In the genomic region with DNA sequence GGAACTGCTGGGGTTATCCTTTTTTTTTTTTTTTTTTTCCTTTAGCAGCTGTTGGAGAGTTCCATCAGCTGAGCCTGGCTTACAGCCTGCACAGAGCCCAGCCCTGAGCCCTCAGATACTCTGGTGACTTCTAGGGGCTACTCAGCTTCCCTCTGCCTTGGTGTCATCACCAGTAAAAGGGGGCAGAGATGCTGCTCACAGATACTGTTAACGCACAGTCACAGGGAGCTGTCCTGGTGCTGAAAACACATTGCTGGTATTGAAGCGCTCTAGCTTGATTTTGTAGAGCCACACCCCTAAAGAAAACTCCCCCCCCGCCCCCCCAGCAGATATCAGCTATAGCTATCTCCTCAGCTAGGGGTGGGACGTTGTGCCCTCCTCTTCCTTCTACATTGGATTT, we compare ENCODE assay signal across 10 mouse cellular contexts.
A peak's percentile ranks its signal among the peaks of the same experiment; 100 is the strongest.
DNase-seq lines count a peak whose midpoint lies in the region; ATAC-seq and TF ChIP-seq lines count a peak whose summit lies in the region.
"Had no signal": no experiment of that assay in that cellular context is flagged by ENCODE, and none has a peak within 500 bp of the region (broad histone marks: within the 10 kb centered on the region; RNA-seq: fewer than 3 reads in every experiment).

No protein-coding gene starts in this region.

- no peaks in the 10 kb centered on the region for H3K4me1 ChIP-seq in midbrain, embryonic 11.5 days (ENCODE audit: control insufficient read depth, insufficient read depth, low read length)
- H3K4me1 ChIP-seq in midbrain, postnatal 0 days (ENCODE audit: insufficient read depth, low read length), result peaks cover 7% of the 10 kb centered on the region; the same call in 1 of the 2 replicates

- H3K4me3 ChIP-seq in midbrain, embryonic 11.5 days (ENCODE audit: low read depth, low read length), result no peak overlapping the region
- H3K4me3 ChIP-seq in midbrain, postnatal 0 days (ENCODE audit: low read depth, low read length), result no peak overlapping the region
- H3K4me3 ChIP-seq: hindbrain, embryonic 13.5 days had no signal

- no peaks in the 10 kb centered on the region for H3K27me3 ChIP-seq in midbrain, embryonic 11.5 days (ENCODE audit: control insufficient read depth, insufficient read depth, low read length)
- no peaks in the 10 kb centered on the region for H3K27me3 ChIP-seq in midbrain, postnatal 0 days (ENCODE audit: insufficient read depth, low read length)
- H3K27me3 ChIP-seq: hindbrain, embryonic 13.5 days had no signal

- no peaks in the 10 kb centered on the region for H3K36me3 ChIP-seq in midbrain, embryonic 11.5 days (ENCODE audit: control insufficient read depth, insufficient read depth, low read length)
- H3K36me3 ChIP-seq in midbrain, postnatal 0 days (ENCODE audit: insufficient read depth, low read length), result no peaks in the 10 kb centered on the region
- H3K36me3 ChIP-seq: hindbrain, embryonic 13.5 days had no signal

- ATAC-seq in midbrain, embryonic 11.5 days (ENCODE audit: low FRiP score), result no peak
- no peak for ATAC-seq in midbrain, postnatal 0 days (ENCODE audit: low FRiP score)

- no peaks in the 10 kb centered on the region for H3K9me3 ChIP-seq in midbrain, embryonic 11.5 days (ENCODE audit: control insufficient read depth, low read length)
- no peaks in the 10 kb centered on the region for H3K9me3 ChIP-seq in midbrain, postnatal 0 days (ENCODE audit: low read length)
- H3K9me3 ChIP-seq: hindbrain, embryonic 13.5 days had no signal

- H3K9ac ChIP-seq in midbrain, embryonic 11.5 days (ENCODE audit: low read length), result no peak overlapping the region
- H3K9ac ChIP-seq in midbrain, postnatal 0 days (replicated peaks; ENCODE audit: low read length, poor library complexity, severe bottlenecking), result no peak overlapping the region
- H3K9ac ChIP-seq: hindbrain, embryonic 13.5 days; liver, embryonic 14.5 days had no signal

- DNase-seq in gastrocnemius, postnatal 10 days, result peak; percentile 32
- no peak for DNase-seq in gastrocnemius, adult 8-10 months (ENCODE audit: low spot score in 2 of 2)
- DNase-seq in midbrain, embryonic 11.5 days (ENCODE audit: low spot score, missing footprints), result peak; percentile 88
- DNase-seq in midbrain, postnatal 0 days (ENCODE audit: low spot score), result no peak
- DNase-seq in embryo, embryonic 11.5 days (ENCODE audit: low read depth, low spot score), result peak; percentile 51
- DNase-seq in retina, postnatal 1 day, result peak; percentile 80
- no peak for DNase-seq in spleen, postnatal 10 days (ENCODE audit: low spot score in 2 of 2)
- DNase-seq in urinary bladder, postnatal 36 days (ENCODE audit: low spot score in 2 of 2), result no peak

- no peak overlapping the region for H3K27ac ChIP-seq in midbrain, embryonic 11.5 days (ENCODE audit: low read depth, low read length)
- no peak overlapping the region for H3K27ac ChIP-seq in midbrain, postnatal 0 days (ENCODE audit: low read depth, low read length)
- H3K27ac ChIP-seq: hindbrain, embryonic 13.5 days; liver, embryonic 14.5 days had no signal

- TF ChIP-seq CTCF in midbrain, postnatal 0 days (IDR thresholded peaks at IDR 0.05), result no peak

- no peak overlapping the region for H3K4me2 ChIP-seq in midbrain, embryonic 11.5 days
- no peak overlapping the region for H3K4me2 ChIP-seq in midbrain, postnatal 0 days (ENCODE audit: low read depth, low read length, poor library complexity, severe bottlenecking)
- H3K4me2 ChIP-seq: hindbrain, embryonic 13.5 days had no signal

- 14% methylated on average over 4 of the region's 4 CpGs for WGBS in midbrain, embryonic 11.5 days
- WGBS in midbrain, postnatal 0 days, result 28% methylated on average over 4 of the region's 4 CpGs

Comparison
In these comparisons a context has a peak if more than half of its experiments do, and no peak if none do; other contexts are left out.
1. DNase-seq: peak in gastrocnemius, postnatal 10 days (single experiment), midbrain, embryonic 11.5 days (single experiment), embryo, embryonic 11.5 days (single experiment) and retina, postnatal 1 day (single experiment); none in gastrocnemius, adult 8-10 months (0 of 2), midbrain, postnatal 0 days (single experiment), spleen, postnatal 10 days (0 of 2) and urinary bladder, postnatal 36 days (0 of 2).